Mouse (Mus musculus): Measurements from ENCODE around the gene Spib. TPM values are rescaled to one million over a fixed set of nuclear protein-coding genes. Genes with fewer than 3 reads are reported as not detected.

Spib gene
- total RNA-seq, 4 experiments from 2014 or later = not detected

- DNase-seq (ENCODE audit: low spot score in 2 of 2) = no peak
Observed at GRCm38 (mm10) chr7:44487936-44488335, 43.9 kb downstream of the Spib start.

GRCm38 (mm10) chr7:44486927-44487575 is 44.8 kb downstream of the Spib start:
- peak in 1 of 2 experiments; percentile 2 for DNase-seq (ENCODE audit: low spot score in 2 of 2)

GRCm38 (mm10) chr7:44485572-44486195 is 46.2 kb downstream of the Spib start:
- DNase-seq (ENCODE audit: low spot score in 2 of 2) = no peak

- peak in 1 of 2 experiments; percentile 42 for DNase-seq (ENCODE audit: low spot score in 2 of 2)
Observed at GRCm38 (mm10) chr7:44484841-44485571, 46.9 kb downstream of the Spib start.

GRCm38 (mm10) chr7:44484109-44484508 is 47.8 kb downstream of the Spib start:
- no peak for DNase-seq (ENCODE audit: low spot score in 2 of 2)

- DNase-seq (ENCODE audit: low spot score in 2 of 2) = no peak
Observed at GRCm38 (mm10) chr7:44482836-44483435, 48.9 kb downstream of the Spib start.

Small RNA genes within 50 kb of the gene (microRNA-seq; reads per million reads assigned to microRNA genes)
- gene Mir7053 = not detected

Other genes with a start within 250 kb of the Spib start
- 1 to 10 TPM in 2 of 4 experiments, under 1 TPM in 2; 0.53 to 1.3 (median 0.99) TPM for gene Clec11a, start 225.2 kb downstream of the Spib start, total RNA-seq (2022)
- under 1 TPM; 0.17 to 0.43 (median 0.34) TPM for gene Shank1, start 221.8 kb downstream of the Spib start, total RNA-seq (2022)
- 1 to 10 TPM; 3.2 to 7.0 (median 5.2) TPM for gene Syt3, start 148.0 kb downstream of the Spib start, total RNA-seq (2022)
- gene 1700008O03Rik, start 146.3 kb downstream of the Spib start, total RNA-seq (2022) = not detected
- under 1 TPM; 0.10 to 0.27 (median 0.11) TPM for gene Lrrc4b, start 103.1 kb downstream of the Spib start, total RNA-seq (2022)
- under 1 TPM in 1 of 4 experiments, not detected in 3; 0.29 TPM for gene Aspdh, start 66.7 kb downstream of the Spib start, total RNA-seq (2022)
- gene Josd2, start 64.1 kb downstream of the Spib start, total RNA-seq (2022) = 10 to 100 TPM; 48.9 to 66.1 (median 56.3) TPM
- 10 to 100 TPM; 48.6 to 53.7 (median 51.8) TPM for gene Emc10, start 35.5 kb downstream of the Spib start, total RNA-seq (2022)
- gene Fam71e1, start 35.5 kb downstream of the Spib start, total RNA-seq (2022) = 1 to 10 TPM; 3.4 to 5.4 (median 4.4) TPM
- gene Mybpc2, start 7.4 kb downstream of the Spib start, total RNA-seq (2022) = 1,000 to 10,000 TPM; 5,017 to 5,674 (median 5,484) TPM
- gene Pold1, start 16.8 kb upstream of the Spib start, total RNA-seq (2022) = 1 to 10 TPM; 4.6 to 5.9 (median 5.4) TPM
- gene Nr1h2, start 21.9 kb upstream of the Spib start, total RNA-seq (2022) = 10 to 100 TPM; 38.0 to 45.8 (median 40.1) TPM
- gene Napsa, start 40.3 kb upstream of the Spib start, total RNA-seq (2022) = under 1 TPM in 3 of 4 experiments, not detected in 1; 0.22 to 0.46 (median 0.40) TPM
- 1 to 10 TPM; 3.6 to 5.1 (median 4.5) TPM for gene Kcnc3, start 58.6 kb upstream of the Spib start, total RNA-seq (2022)
- 10 to 100 TPM; 38.7 to 58.3 (median 42.5) TPM for gene Myh14, start 138.8 kb upstream of the Spib start, total RNA-seq (2022)
- not detected for gene Izumo2, start 176.7 kb upstream of the Spib start, total RNA-seq (2022)
- gene Vrk3, start 216.3 kb upstream of the Spib start, total RNA-seq (2022) = 10 to 100 TPM; 19.9 to 23.5 (median 21.6) TPM
- gene Zfp473, start 219.0 kb upstream of the Spib start, total RNA-seq (2022) = under 1 TPM in 1 of 4 experiments, not detected in 3; 0.13 TPM

Measured in gastrocnemius, adult 8-10 months (tissue).